Mouse (Mus musculus) limb, embryonic 14.5 days (tissue): ENCODE results near the gene Rpap3. TPM values are rescaled to one million over a fixed set of nuclear protein-coding genes. Genes with fewer than 3 reads are reported as not detected.
A peak's percentile ranks its signal among the peaks of the same experiment; 100 is the strongest.

Experiments used
- ATAC-seq: fragments of 200-750 bp; cut with Nextera tagmentation; 2 replicates; pipeline ENCODE4 v1.8.0; 2017; ENCODE audit warnings: low read depth, moderate number of reproducible peaks, moderate TSS enrichment; ENCODE audit not compliant: low FRiP score
- DNase-seq: peaks from one replicate; pipeline ENCODE4 v3.0.0-alpha.2; 2015; ENCODE audit warnings: low spot score
- H3K27ac ChIP-seq: fragments of 300-500 bp; sonication (generic); replicated peaks from 2 replicates; pipeline ENCODE4 v1.5.1; 2014; ENCODE audit warnings: low read depth, mild to moderate bottlenecking, low read length, moderate library complexity, mixed read lengths
- H3K27me3 ChIP-seq: fragments of 300-500 bp; sonication (generic); 2 replicates; pipeline ENCODE4 v1.6.1; 2014; ENCODE audit warnings: low read length, mixed read lengths; ENCODE audit not compliant: control insufficient read depth, insufficient read depth
- H3K36me3 ChIP-seq: fragments of 300-500 bp; sonication (generic); 2 replicates; pipeline ENCODE4 v1.6.1; 2014; ENCODE audit warnings: mild to moderate bottlenecking, low read length, moderate library complexity, mixed read lengths; ENCODE audit not compliant: control insufficient read depth, insufficient read depth
- H3K4me1 ChIP-seq: fragments of 300-500 bp; sonication (generic); 2 replicates; pipeline ENCODE4 v1.6.1; 2014; ENCODE audit warnings: antibody characterized with exemption, low read length, mixed read lengths; ENCODE audit not compliant: control insufficient read depth, insufficient read depth
- H3K4me2 ChIP-seq: fragments of 300-500 bp; sonication (generic); replicated peaks from 2 replicates; pipeline ENCODE4 v1.6.1; 2014; ENCODE audit warnings: low read depth, mild to moderate bottlenecking, low read length, moderate library complexity; ENCODE audit not compliant: severe bottlenecking
- H3K4me3 ChIP-seq: fragments of 300-500 bp; sonication (generic); replicated peaks from 2 replicates; pipeline ENCODE4 v1.5.1; 2014; ENCODE audit warnings: low read length
- H3K9ac ChIP-seq: fragments of 300-500 bp; sonication (generic); 2 replicates; pipeline ENCODE4 v1.6.1; 2014; ENCODE audit warnings: mild to moderate bottlenecking, low read depth, low read length, moderate library complexity; ENCODE audit not compliant: severe bottlenecking
- H3K9me3 ChIP-seq: fragments of 300-500 bp; sonication (generic); 2 replicates; pipeline ENCODE4 v1.6.1; 2016; ENCODE audit warnings: low read length; ENCODE audit not compliant: control insufficient read depth
- POLR2A ChIP-seq: fragments of 200-500 bp; IDR thresholded peaks from 2 replicates; pipeline ENCODE4 v1.8.0; 2012; ENCODE audit warnings: inconsistent platforms, mild to moderate bottlenecking, moderate library complexity, borderline replicate concordance; ENCODE audit not compliant: insufficient read depth, insufficient read length; ENCODE audit errors: extremely low read depth
- WGBS: fragments of 180-500 bp; shearing (Covaris S2); extraction: QIAGEN DNeasy Blood & Tissue Kit; methylation state at CpG from one replicate; pipeline ENCODE4 v1.1.7; 2014; 5-methylcytosine and 5-hydroxymethylcytosine counted together
- polyA plus RNA-seq, 2 experiments: library from polyadenylated mRNA; depleted of rRNA in 1 of 2; stranded (reverse) in 1 of 2; unstranded in 1 of 2; fragments of >200 nt; fragmentation: Nextera tagmentation in 1 of 2; extraction: Ambion mirVana in 1 of 2; gene quantifications; 2 replicates each; pipeline versions ENCODE4 v1.2.1 to v1.2.3; 2012 to 2014

The Rpap3 gene
- polyA plus RNA-seq (2012; rRNA removed) = 15.2 and 22.7 TPM in 2 replicates
- polyA plus RNA-seq (2014; fragmentation: Nextera tagmentation; extraction: Ambion mirVana) = 31.1 and 31.4 TPM in 2 replicates

DNA sequence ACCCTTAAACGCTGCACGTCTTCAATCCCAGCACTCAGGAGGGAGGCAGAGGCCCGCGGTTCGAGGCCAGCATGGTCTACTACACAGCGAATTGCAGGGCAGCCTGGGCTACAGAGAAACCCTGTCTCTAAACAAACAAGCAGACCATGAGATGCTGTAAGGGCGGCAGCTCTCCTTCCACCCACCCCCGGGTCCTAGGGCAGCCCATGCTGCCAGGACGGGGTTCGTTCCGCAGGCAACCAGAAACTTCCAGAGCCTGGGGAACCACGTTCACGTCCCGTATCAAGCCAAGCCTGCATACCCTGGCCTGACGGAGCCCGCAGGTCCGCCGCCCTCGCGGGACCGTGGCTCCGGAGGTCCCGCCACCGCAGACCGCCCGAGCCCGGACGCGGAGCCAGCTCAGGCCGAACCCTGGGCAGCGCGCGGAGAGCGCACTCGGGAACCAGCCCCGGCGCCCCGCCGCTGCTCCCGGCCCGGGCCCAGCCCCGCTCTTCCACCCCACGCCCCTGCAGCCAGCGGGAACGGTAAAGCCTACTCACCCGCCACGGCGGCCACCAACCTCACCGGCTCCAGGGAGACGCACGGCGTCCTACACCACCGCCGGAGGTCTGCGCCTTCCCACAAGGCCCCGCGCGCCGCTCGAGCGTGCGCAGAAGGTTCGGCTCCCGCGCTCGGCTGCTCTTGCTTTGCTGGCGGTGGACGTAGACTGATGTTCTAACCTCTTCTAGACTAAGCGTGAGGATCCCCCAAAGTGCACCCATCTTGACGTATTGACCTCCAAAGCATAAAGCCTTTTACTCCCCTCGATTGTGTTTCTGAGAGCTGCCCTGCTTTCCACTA lies at the start of gene Rpap3:
Rpap3 (minus strand) TSS at position 615 of the 840 bp plus-strand sequence.
- under 1% methylated on average over 49 of the region's 71 CpGs for WGBS
- peak; percentile 90; the same call in 1 of the 2 replicates for TF ChIP-seq POLR2A
- Histone ChIP-seq H3K4me1 (peaks cover 9% of the 10 kb centered on the region), H3K4me2 (peak within 1 kb of the TSS; percentile 82), H3K27ac (peak within 1 kb of the TSS; percentile 8; the same call in 1 of the 2 replicates), H3K4me3 (peak within 1 kb of the TSS; percentile 80), H3K27me3 (no peaks in the 10 kb centered on the region), H3K9me3 (no peaks in the 10 kb centered on the region), H3K9ac (peak within 1 kb of the TSS; percentile 91), H3K36me3 (peaks cover 27% of the 10 kb centered on the region)
- peak; percentile 86 for DNase-seq
- ATAC-seq = peak; percentile 91

DNA sequence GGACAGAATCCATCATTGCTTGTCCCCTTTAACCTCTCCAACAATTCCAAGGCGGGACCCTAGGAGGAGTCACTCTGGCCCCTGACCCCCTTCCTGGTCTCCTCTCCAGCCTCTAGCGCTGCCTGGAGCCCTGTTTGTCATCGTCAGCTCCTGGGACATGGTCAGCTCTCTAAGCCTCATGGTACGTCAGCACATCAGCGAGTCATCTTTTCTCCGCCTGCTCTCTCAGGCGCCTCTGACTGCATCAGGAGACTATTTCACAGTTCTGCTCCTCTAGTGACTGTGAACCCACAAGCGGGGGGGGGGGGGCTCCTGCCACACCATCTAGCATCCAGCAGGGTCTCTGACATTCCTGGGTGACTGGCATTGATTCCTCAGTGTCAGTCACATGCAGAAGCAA lies 49.7 kb upstream of the Rpap3 start:
- no peak for DNase-seq
- 59% methylated on average over 8 of the region's 8 CpGs for WGBS
- Histone ChIP-seq H3K4me2 (no peak overlapping the region), H3K9ac (no peak overlapping the region), H3K27ac (no peak overlapping the region), H3K27me3 (no peaks in the 10 kb centered on the region), H3K4me1 (peaks cover 13% of the 10 kb centered on the region), H3K4me3 (no peak overlapping the region), H3K9me3 (no peaks in the 10 kb centered on the region), H3K36me3 (peaks cover 14% of the 10 kb centered on the region)
- no peak for ATAC-seq
- no peak for TF ChIP-seq POLR2A

DNA sequence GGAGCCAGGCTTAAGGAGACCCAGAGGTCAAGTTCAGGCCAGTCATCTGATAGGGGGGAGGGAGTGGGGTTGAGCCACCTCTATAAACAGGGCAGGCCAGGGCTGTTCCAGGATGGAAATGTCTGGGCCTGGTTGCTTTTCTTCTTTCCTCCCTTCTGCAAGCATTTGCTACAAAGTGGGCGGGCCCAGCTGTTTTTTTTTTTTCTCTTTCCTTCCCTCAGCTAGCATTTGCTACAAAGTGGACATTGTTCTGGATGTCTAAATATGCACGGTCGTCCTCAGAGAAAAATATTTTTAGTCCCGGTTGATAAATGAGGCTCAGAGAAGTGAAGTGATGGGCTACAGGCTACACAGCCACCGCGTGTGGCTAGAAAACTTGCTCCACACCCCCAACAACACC lies 48.9 kb upstream of the Rpap3 start:
- DNase-seq (no peak), ATAC-seq (no peak)
- Histone ChIP-seq H3K9ac (0 out of 2 replicates have a peak overlapping the region, but pooled peaks have one; percentile 16), H3K4me1 (peaks cover 19% of the 10 kb centered on the region), H3K36me3 (peaks cover 10% of the 10 kb centered on the region), H3K4me2 (no peak overlapping the region), H3K9me3 (no peaks in the 10 kb centered on the region), H3K27ac (no peak overlapping the region), H3K4me3 (no peak overlapping the region), H3K27me3 (no peaks in the 10 kb centered on the region)
- WGBS = 56% methylated on average over 6 of the region's 6 CpGs
- no peak for TF ChIP-seq POLR2A

DNA sequence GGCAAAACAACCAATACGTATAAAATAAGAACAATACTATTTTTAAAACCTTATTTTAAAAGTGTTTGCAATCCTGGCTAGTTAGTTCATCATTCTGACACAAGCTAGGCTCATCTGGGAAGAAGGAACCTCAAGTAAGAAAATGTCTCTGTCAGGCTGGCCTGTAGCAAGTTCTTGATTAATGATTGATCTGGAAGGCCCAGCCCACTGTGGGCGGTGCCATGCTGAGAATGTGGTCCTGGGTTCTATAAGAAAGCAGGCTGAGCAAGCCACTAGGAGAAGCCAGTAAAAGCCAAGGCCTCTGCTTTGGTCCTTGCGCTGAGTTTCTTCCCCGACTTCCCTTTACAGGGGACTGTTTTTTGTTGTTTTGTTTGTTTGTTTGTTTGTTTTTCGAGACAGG lies 46.9 kb upstream of the Rpap3 start:
- H3K4me2 ChIP-seq = no peak overlapping the region
- H3K4me1 ChIP-seq = peaks cover 19% of the 10 kb centered on the region
- H3K9me3 ChIP-seq = no peaks in the 10 kb centered on the region
- ATAC-seq = no peak
- 89% methylated on average over 5 of the region's 5 CpGs for WGBS
- H3K27ac ChIP-seq = no peak overlapping the region
- DNase-seq = no peak
- no peak overlapping the region for H3K9ac ChIP-seq
- H3K36me3 ChIP-seq = peaks cover 7% of the 10 kb centered on the region
- H3K4me3 ChIP-seq = no peak overlapping the region
- TF ChIP-seq POLR2A = no peak
- no peaks in the 10 kb centered on the region for H3K27me3 ChIP-seq

DNA sequence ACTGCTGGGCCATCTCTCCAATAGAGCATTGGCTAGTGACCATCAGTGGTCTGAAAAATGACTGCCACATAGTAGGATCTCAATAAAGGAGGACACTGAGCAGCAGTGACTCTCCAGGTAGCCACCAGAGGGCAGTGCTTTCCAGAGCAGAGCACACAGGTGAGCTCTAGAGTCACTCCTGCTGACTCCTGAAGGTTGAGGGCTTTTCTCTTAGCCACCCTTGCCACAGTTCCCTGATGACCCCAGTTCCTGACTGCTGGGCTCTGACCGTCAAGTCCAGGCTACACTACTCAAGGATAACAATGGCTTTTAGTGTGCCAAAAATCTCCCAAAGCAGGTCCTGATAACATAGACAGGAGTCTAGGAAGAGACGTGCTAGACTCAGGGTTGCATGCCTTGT lies 46.1 kb upstream of the Rpap3 start:
- H3K27ac ChIP-seq = no peak overlapping the region
- ATAC-seq (no peak), DNase-seq (no peak)
- no peak overlapping the region for H3K9ac ChIP-seq
- 86% methylated on average over 2 of the region's 2 CpGs for WGBS
- peaks cover 6% of the 10 kb centered on the region; the same call in 1 of the 2 replicates for H3K36me3 ChIP-seq
- no peak overlapping the region for H3K4me2 ChIP-seq
- no peaks in the 10 kb centered on the region for H3K27me3 ChIP-seq
- no peak for TF ChIP-seq POLR2A
- H3K4me3 ChIP-seq = no peak overlapping the region
- no peaks in the 10 kb centered on the region for H3K9me3 ChIP-seq
- H3K4me1 ChIP-seq = peaks cover 19% of the 10 kb centered on the region
